Comparison of ENCODE assay signal across 23 mouse cellular contexts in the genomic region with DNA sequence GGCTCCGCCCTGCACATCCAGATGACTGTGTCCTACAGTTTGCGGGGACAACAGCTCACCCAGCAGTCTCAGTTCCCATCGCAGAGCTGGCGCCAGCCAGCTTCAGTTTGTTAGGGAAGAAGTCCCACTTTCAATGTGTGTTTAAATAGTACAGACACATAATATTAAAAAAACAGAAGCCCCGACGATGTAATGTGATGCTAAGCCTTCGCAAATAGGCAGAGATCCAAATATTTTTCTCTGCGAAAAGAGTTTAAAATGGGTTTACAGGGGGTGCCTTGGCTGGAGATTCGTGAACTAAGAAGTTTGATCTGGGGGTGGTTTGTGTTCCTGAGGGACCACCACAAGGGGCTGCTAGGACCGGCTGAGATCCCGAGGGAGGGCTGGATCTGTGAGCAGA. TPM values are rescaled to one million over a fixed set of nuclear protein-coding genes. Genes with fewer than 3 reads are reported as not detected.
DNase-seq lines count a peak whose midpoint lies in the region; ATAC-seq and TF ChIP-seq lines count a peak whose summit lies in the region.
"Had no signal": no experiment of that assay in that cellular context is flagged by ENCODE, and none has a peak within 500 bp of the region (broad histone marks: within the 10 kb centered on the region; RNA-seq: fewer than 3 reads in every experiment).

No protein-coding gene starts in this region.

- H3K36me3 ChIP-seq in kidney, embryonic 15.5 days = no peaks in the 10 kb centered on the region
- H3K36me3 ChIP-seq in embryonic facial prominence, embryonic 13.5 days = no peaks in the 10 kb centered on the region
- no peaks in the 10 kb centered on the region for H3K36me3 ChIP-seq in embryonic facial prominence, embryonic 14.5 days (ENCODE audit: control insufficient read depth, insufficient read depth, low read length)
- no peaks in the 10 kb centered on the region for H3K36me3 ChIP-seq in limb, embryonic 15.5 days
- no peaks in the 10 kb centered on the region for H3K36me3 ChIP-seq in liver, postnatal 0 days (replicated peaks; ENCODE audit: insufficient read depth, low read length)
- H3K36me3 ChIP-seq: forebrain, embryonic 12.5 days; heart, embryonic 10.5 days; liver, embryonic 15.5 days had no signal

- H3K9me3 ChIP-seq in kidney, embryonic 15.5 days (replicated peaks) = peaks cover 2% of the 10 kb centered on the region; the same call in 1 of the 2 replicates
- H3K9me3 ChIP-seq in embryonic facial prominence, embryonic 13.5 days = no peaks in the 10 kb centered on the region
- H3K9me3 ChIP-seq in embryonic facial prominence, embryonic 14.5 days (ENCODE audit: control insufficient read depth, low read length) = no peaks in the 10 kb centered on the region
- H3K9me3 ChIP-seq in limb, embryonic 15.5 days = no peaks in the 10 kb centered on the region
- no peaks in the 10 kb centered on the region for H3K9me3 ChIP-seq in liver, postnatal 0 days (ENCODE audit: low read length)
- H3K9me3 ChIP-seq: forebrain, embryonic 12.5 days; heart, embryonic 10.5 days; liver, embryonic 15.5 days had no signal

- no peaks in the 10 kb centered on the region for H3K27me3 ChIP-seq in kidney, embryonic 15.5 days
- H3K27me3 ChIP-seq in embryonic facial prominence, embryonic 13.5 days = no peaks in the 10 kb centered on the region
- no peaks in the 10 kb centered on the region for H3K27me3 ChIP-seq in embryonic facial prominence, embryonic 14.5 days (replicated peaks; ENCODE audit: control insufficient read depth, insufficient read depth, low read length)
- no peaks in the 10 kb centered on the region for H3K27me3 ChIP-seq in limb, embryonic 15.5 days
- no peaks in the 10 kb centered on the region for H3K27me3 ChIP-seq in liver, postnatal 0 days (ENCODE audit: insufficient read depth, low read length)
- H3K27me3 ChIP-seq: forebrain, embryonic 12.5 days; liver, embryonic 15.5 days had no signal

- no peak for ATAC-seq in kidney, embryonic 15.5 days (replicated peaks; ENCODE audit: low FRiP score)
- ATAC-seq in embryonic facial prominence, embryonic 13.5 days (ENCODE audit: insufficient number of reproducible peaks, insufficient read depth, low FRiP score, low TSS enrichment, low read depth) = no peak
- ATAC-seq in embryonic facial prominence, embryonic 14.5 days (ENCODE audit: low read depth) = peak; percentile 22
- ATAC-seq in limb, embryonic 15.5 days (ENCODE audit: insufficient number of reproducible peaks, low FRiP score, low TSS enrichment, low read depth) = no peak
- ATAC-seq in cerebellum, adult (ENCODE audit: insufficient number of reproducible peaks, low FRiP score, low TSS enrichment) = no peak
- no peak for ATAC-seq in liver, postnatal 0 days
- ATAC-seq: hindbrain, postnatal 0 days had no signal

- no peak for TF ChIP-seq EP300 in liver, postnatal 0 days (IDR thresholded peaks at IDR 0.05; ENCODE audit: low read depth)

- H3K27ac ChIP-seq in kidney, embryonic 15.5 days = peak overlapping the region; percentile 35; the same call in 1 of the 2 replicates
- H3K27ac ChIP-seq in embryonic facial prominence, embryonic 13.5 days = peak overlapping the region; percentile 80
- H3K27ac ChIP-seq in embryonic facial prominence, embryonic 14.5 days (replicated peaks; ENCODE audit: low read depth, low read length) = peak overlapping the region; percentile 77
- H3K27ac ChIP-seq in limb, embryonic 15.5 days = peak overlapping the region; percentile 77
- no peak overlapping the region for H3K27ac ChIP-seq in liver, postnatal 0 days (ENCODE audit: low read depth)
- H3K27ac ChIP-seq: forebrain, embryonic 12.5 days; heart, embryonic 10.5 days; hindbrain, postnatal 0 days; liver, embryonic 15.5 days had no signal

- no peak overlapping the region for H3K4me2 ChIP-seq in kidney, embryonic 15.5 days
- H3K4me2 ChIP-seq in embryonic facial prominence, embryonic 13.5 days = peak overlapping the region; percentile 11; the same call in 1 of the 2 replicates
- H3K4me2 ChIP-seq in embryonic facial prominence, embryonic 14.5 days (ENCODE audit: low read depth, low read length) = peak overlapping the region; percentile 33
- H3K4me2 ChIP-seq in limb, embryonic 15.5 days = no peak overlapping the region
- H3K4me2 ChIP-seq in liver, postnatal 0 days (ENCODE audit: low read depth, low read length) = no peak overlapping the region
- H3K4me2 ChIP-seq: forebrain, embryonic 12.5 days; liver, embryonic 15.5 days had no signal

- no peak for DNase-seq in kidney, adult 9 months
- DNase-seq in embryonic facial prominence, embryonic 14.5 days (ENCODE audit: low spot score) = peak; percentile 89
- DNase-seq in spleen, postnatal 10 days (ENCODE audit: low spot score in 2 of 2) = no peak
- DNase-seq in liver, postnatal 0 days = no peak
- DNase-seq: adrenal gland, postnatal 10 days; cerebellum, adult 8-10 months; cerebellum, postnatal 36 days; embryo, embryonic 11 days; heart, postnatal 10 days; kidney, adult 2 months; kidney, postnatal 36 days; liver; midbrain, embryonic 14.5 days; right cerebral cortex, postnatal 14 days had no signal

- no peak overlapping the region for H3K4me3 ChIP-seq in kidney, embryonic 15.5 days (replicated peaks)
- H3K4me3 ChIP-seq in embryonic facial prominence, embryonic 13.5 days = no peak overlapping the region
- H3K4me3 ChIP-seq in embryonic facial prominence, embryonic 14.5 days (ENCODE audit: low read depth, low read length) = no peak overlapping the region
- H3K4me3 ChIP-seq in limb, embryonic 15.5 days = no peak overlapping the region
- no peak overlapping the region for H3K4me3 ChIP-seq in liver, postnatal 0 days (ENCODE audit: low read depth, low read length)
- H3K4me3 ChIP-seq: erythroblast, embryonic 14.5 days; forebrain, embryonic 12.5 days; heart, embryonic 10.5 days; liver, embryonic 15.5 days had no signal

- no peak for TF ChIP-seq CTCF in liver, postnatal 0 days (IDR thresholded peaks at IDR 0.05; ENCODE audit: low read depth)

- H3K9ac ChIP-seq in kidney, embryonic 15.5 days = no peak overlapping the region
- no peak overlapping the region for H3K9ac ChIP-seq in embryonic facial prominence, embryonic 13.5 days
- H3K9ac ChIP-seq in embryonic facial prominence, embryonic 14.5 days (ENCODE audit: low read depth, low read length) = no peak overlapping the region
- no peak overlapping the region for H3K9ac ChIP-seq in limb, embryonic 15.5 days
- no peak overlapping the region for H3K9ac ChIP-seq in liver, postnatal 0 days (replicated peaks)
- H3K9ac ChIP-seq: forebrain, embryonic 12.5 days; liver, embryonic 15.5 days had no signal

- WGBS in kidney, embryonic 15.5 days = 71% methylated on average over 11 of the region's 11 CpGs
- 46% methylated on average over 11 of the region's 11 CpGs for WGBS in embryonic facial prominence, embryonic 13.5 days
- 44% methylated on average over 11 of the region's 11 CpGs for WGBS in embryonic facial prominence, embryonic 14.5 days
- WGBS in limb, embryonic 15.5 days = 46% methylated on average over 11 of the region's 11 CpGs
- 85% methylated on average over 11 of the region's 11 CpGs for WGBS in liver, postnatal 0 days (ENCODE audit: insufficient replicate concordance)

- H3K4me1 ChIP-seq in kidney, embryonic 15.5 days = peaks cover 29% of the 10 kb centered on the region
- peaks cover 28% of the 10 kb centered on the region for H3K4me1 ChIP-seq in embryonic facial prominence, embryonic 13.5 days
- peaks cover 33% of the 10 kb centered on the region for H3K4me1 ChIP-seq in embryonic facial prominence, embryonic 14.5 days (ENCODE audit: control insufficient read depth, insufficient read depth, low read length)
- H3K4me1 ChIP-seq in limb, embryonic 15.5 days = peaks cover 31% of the 10 kb centered on the region
- no peaks in the 10 kb centered on the region for H3K4me1 ChIP-seq in liver, postnatal 0 days (ENCODE audit: insufficient read depth)
- H3K4me1 ChIP-seq: forebrain, embryonic 12.5 days; liver, embryonic 15.5 days had no signal

RNA-seq across cellular contexts. Expression of a gene that starts 45.2 kb away (rescaled TPM):
- 94.2 and 102 TPM in 2 replicates for polyA plus RNA-seq in kidney, embryonic 15.5 days (2015; fragmentation: Nextera tagmentation; extraction: Ambion mirVana)
- polyA plus RNA-seq in embryonic facial prominence, embryonic 13.5 days (2015; fragmentation: Nextera tagmentation; extraction: Ambion mirVana) = 188 and 209 TPM in 2 replicates
- polyA plus RNA-seq in embryonic facial prominence, embryonic 14.5 days (2014; fragmentation: Nextera tagmentation; extraction: Ambion mirVana) = 158 and 184 TPM in 2 replicates
- 233 and 299 TPM in 2 replicates for polyA plus RNA-seq in limb, embryonic 15.5 days (2015; fragmentation: Nextera tagmentation; extraction: Ambion mirVana)
- polyA plus RNA-seq in liver, postnatal 0 days (2015; fragmentation: Nextera tagmentation; extraction: Ambion mirVana) = 3.1 and 4.0 TPM in 2 replicates
- polyA plus RNA-seq: erythroblast, embryonic 14.5 days had no signal

Comparison
In these comparisons a context has a peak if more than half of its experiments do, and no peak if none do; other contexts are left out.
1. H3K4me2 ChIP-seq: peak in embryonic facial prominence, embryonic 13.5 days (single experiment) and embryonic facial prominence, embryonic 14.5 days (single experiment); none in kidney, embryonic 15.5 days (single experiment), limb, embryonic 15.5 days (single experiment) and liver, postnatal 0 days (single experiment).
2. RNA of a gene that starts 45.2 kb away (polyA plus RNA-seq): 233 to 299 TPM in limb, embryonic 15.5 days, 188 to 209 TPM in embryonic facial prominence, embryonic 13.5 days, 158 to 184 TPM in embryonic facial prominence, embryonic 14.5 days and 94.2 to 102 TPM in kidney, embryonic 15.5 days; 3.1 to 4.0 TPM in liver, postnatal 0 days; every median in the first group is over 10 times any median in the second.